Mouse (Mus musculus): ENCODE results near the gene Alkbh1. TPM values are rescaled to one million over a fixed set of nuclear protein-coding genes. Genes with fewer than 3 reads are reported as not detected.
"Not testable (repeated sequence)": the region's sequence is repeated elsewhere in the genome, so short reads cannot be mapped to it uniquely, and the experiment has no call there.

The Alkbh1 gene
- polyA plus RNA-seq (2015; fragmentation: Nextera tagmentation; extraction: Ambion mirVana) = 39.0 and 47.3 TPM in 2 replicates

- Histone ChIP-seq H3K9me3 (no peaks in the 10 kb centered on the region), H3K36me3 (replicated peaks) (peaks cover 27% of the 10 kb centered on the region), H3K27me3 (replicated peaks) (no peaks in the 10 kb centered on the region), H3K4me3 (peak within 1 kb of the TSS; percentile 100), H3K9ac (peak within 1 kb of the TSS; percentile 97), H3K4me1 (peaks cover 23% of the 10 kb centered on the region), H3K27ac (peak within 1 kb of the TSS; percentile 90), H3K4me2 (peak within 1 kb of the TSS; percentile 63)
- peak; percentile 98 for ATAC-seq (replicated peaks)
- WGBS = 0% methylated on average over 28 of the region's 28 CpGs
These were observed at the start of gene Alkbh1, which contains the start of gene Slirp for GRCm38 (mm10) chr12:87443700-87444122. Alkbh1 (minus strand) TSS chr12:87444017. Slirp (plus strand) TSS chr12:87443896.

- H3K27ac ChIP-seq; H3K9ac ChIP-seq; H3K4me1 ChIP-seq; H3K27me3 ChIP-seq (replicated peaks); H3K9me3 ChIP-seq; H3K4me3 ChIP-seq; H3K36me3 ChIP-seq (replicated peaks); H3K4me2 ChIP-seq; ATAC-seq (replicated peaks): not testable (repeated sequence)
- WGBS = 64% methylated on average over 2 of the region's 2 CpGs
These were observed 44.9 kb upstream of the Alkbh1 start for GRCm38 (mm10) chr12:87488683-87489082.

- H3K4me1 ChIP-seq; H3K4me2 ChIP-seq; H3K27ac ChIP-seq; H3K9ac ChIP-seq; H3K36me3 ChIP-seq (replicated peaks); H3K27me3 ChIP-seq (replicated peaks); ATAC-seq (replicated peaks); H3K4me3 ChIP-seq; H3K9me3 ChIP-seq: not testable (repeated sequence)
- 92% methylated on average over 5 of the region's 5 CpGs for whole genome bisulfite sequencing
These were observed 38.7 kb upstream of the Alkbh1 start for GRCm38 (mm10) chr12:87482482-87482881.

- H3K9me3 ChIP-seq = no peaks in the 10 kb centered on the region
- H3K27me3 ChIP-seq (replicated peaks) = no peaks in the 10 kb centered on the region
- H3K36me3 ChIP-seq (replicated peaks) = no peaks in the 10 kb centered on the region
- 86% methylated on average over 3 of the region's 3 CpGs for WGBS
- ATAC-seq (replicated peaks) = no peak
- H3K4me3 ChIP-seq = no peak overlapping the region
- no peak overlapping the region for H3K9ac ChIP-seq
- H3K27ac ChIP-seq = no peak overlapping the region
- no peak overlapping the region for H3K4me2 ChIP-seq
- H3K4me1 ChIP-seq = peaks cover 13% of the 10 kb centered on the region
These were observed 30.9 kb upstream of the Alkbh1 start for GRCm38 (mm10) chr12:87474756-87475155.

DNA sequence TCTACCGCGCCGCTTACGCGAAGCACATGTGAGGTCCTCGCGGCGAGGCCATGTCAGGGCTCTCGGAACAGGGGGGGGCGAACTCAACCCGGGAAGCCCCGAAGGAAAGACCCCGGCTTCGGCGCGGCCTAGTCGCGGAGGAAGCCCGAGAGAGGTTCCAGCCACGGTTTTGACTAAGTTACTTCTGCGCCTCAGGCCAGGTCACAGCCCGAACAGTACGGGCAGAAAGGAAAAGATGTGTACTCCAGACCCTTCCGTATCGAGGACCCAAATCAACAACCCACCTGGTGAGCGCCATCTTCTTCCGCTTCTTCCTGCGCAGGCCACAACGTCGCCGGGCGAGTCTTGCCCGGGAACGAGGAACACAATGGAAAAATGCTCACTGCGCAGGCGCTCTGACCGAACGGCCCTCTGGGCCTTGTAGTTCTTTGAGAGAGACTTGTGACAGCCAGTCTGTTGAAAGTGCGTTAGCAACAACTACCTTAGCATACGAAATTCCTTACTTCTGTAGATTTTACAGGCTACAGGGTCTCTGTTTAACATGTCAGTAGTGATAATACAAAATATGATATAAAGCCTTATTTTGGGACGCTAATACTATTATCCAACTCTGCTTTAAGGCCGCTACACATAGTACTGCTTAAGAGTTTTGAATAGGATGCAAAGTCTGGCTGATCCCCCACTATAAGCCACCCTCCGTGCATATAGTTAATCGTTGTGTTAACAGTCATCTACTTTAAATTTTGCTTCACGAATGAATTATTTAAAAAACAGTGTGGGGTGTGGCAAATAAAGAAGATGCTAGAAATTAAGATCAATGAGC lies 28.4 kb upstream of the Alkbh1 start, which contains the start of gene Snw1:
TSS of gene Snw1 (minus strand) at position 311 of the 823 bp plus-strand sequence.
- Histone ChIP-seq H3K4me2 (peak within 1 kb of the TSS; percentile 65), H3K9me3 (no peaks in the 10 kb centered on the region), H3K27ac (peak within 1 kb of the TSS; percentile 91), H3K36me3 (replicated peaks) (peaks cover 5% of the 10 kb centered on the region; the same call in 1 of the 2 replicates), H3K9ac (peak within 1 kb of the TSS; percentile 81), H3K27me3 (replicated peaks) (no peaks in the 10 kb centered on the region), H3K4me3 (peak within 1 kb of the TSS; percentile 74), H3K4me1 (peaks cover 13% of the 10 kb centered on the region)
- ATAC-seq (replicated peaks) = peak; percentile 97
- 3% methylated on average over 45 of the region's 45 CpGs for WGBS

DNA sequence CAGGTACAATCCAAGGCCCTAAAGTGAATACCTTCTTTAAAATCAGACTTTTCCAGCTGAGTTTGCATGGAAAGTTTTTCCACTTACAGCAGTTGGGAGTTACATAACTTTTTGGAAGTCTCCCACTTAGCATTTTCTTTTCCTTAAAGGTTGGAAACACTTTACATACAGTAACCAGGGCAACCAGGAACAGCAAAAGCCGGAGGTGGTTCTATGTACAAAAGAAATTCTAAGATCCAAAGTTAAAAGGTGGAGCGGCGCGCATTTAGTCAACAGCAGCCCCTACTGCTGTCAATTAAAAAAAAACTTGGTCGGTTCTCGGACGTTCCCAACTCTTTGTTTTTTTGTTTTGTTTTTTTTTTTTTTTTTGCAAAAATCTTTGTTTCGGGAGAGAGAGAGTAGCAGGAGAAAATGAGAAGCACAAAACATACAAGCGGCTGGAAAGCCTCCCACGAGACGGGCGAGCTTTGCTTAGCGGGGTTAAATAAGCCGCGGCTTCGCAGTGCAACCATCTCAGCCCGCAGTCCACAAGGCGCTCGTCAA lies 27.7 kb upstream of the Alkbh1 start:
- peak overlapping the region; percentile 81 for H3K9ac ChIP-seq
- H3K9me3 ChIP-seq = no peaks in the 10 kb centered on the region
- peak overlapping the region; percentile 91 for H3K27ac ChIP-seq
- no peak for ATAC-seq (replicated peaks)
- under 1% methylated on average over 19 of the region's 19 CpGs for WGBS
- peak overlapping the region; percentile 65 for H3K4me2 ChIP-seq
- peak overlapping the region; percentile 74 for H3K4me3 ChIP-seq
- H3K27me3 ChIP-seq (replicated peaks) = no peaks in the 10 kb centered on the region
- peaks cover 13% of the 10 kb centered on the region for H3K4me1 ChIP-seq
- H3K36me3 ChIP-seq (replicated peaks) = peaks cover 10% of the 10 kb centered on the region; the same call in 1 of the 2 replicates

DNA sequence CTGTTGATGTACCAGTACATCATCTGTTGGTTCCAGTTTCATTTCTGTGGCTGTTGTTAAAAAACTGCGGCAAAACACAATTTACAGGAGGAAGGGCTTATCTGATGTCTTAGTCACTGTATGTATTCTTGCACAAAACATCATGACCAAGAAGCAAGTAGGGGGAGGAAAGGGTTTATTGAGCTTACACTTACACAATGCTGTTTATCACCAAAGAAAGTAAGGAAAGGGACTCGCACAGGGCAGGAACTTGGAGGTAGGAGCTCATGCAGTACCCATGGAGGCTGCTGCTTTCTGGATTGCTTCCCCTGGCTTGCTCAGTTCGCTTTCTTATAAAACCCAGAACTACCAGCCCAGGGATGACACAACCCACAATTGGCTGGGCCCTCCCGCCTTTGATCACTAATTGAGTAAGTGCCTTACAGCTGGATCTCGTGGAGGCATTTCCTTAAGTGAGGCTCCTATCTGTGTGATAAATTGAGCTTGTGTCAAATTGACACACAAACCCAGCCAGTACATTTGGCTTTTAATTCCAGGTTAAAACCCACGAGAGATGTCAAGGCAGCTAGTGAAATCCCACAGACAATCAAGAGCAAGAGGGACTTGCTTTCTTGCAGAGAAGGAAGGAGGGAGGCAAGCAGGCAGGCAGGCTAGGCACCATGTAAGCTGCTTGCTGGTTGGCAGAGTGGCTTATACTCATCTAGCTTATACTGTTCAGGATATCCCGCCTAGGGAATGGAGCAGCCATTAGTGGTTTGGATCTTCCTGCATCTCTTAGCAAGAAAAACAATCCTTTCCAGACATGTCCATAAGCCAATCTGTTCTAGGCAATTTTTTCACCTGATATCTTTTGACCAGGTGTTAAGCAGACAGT lies 26.7 kb upstream of the Alkbh1 start:
- Histone ChIP-seq H3K36me3 (replicated peaks) (peaks cover 10% of the 10 kb centered on the region; the same call in 1 of the 2 replicates), H3K9ac (no peak overlapping the region; the same call in 1 of the 2 replicates), H3K27me3 (replicated peaks) (no peaks in the 10 kb centered on the region), H3K27ac (no peak overlapping the region), H3K9me3 (no peaks in the 10 kb centered on the region), H3K4me3 (peak overlapping the region; percentile 74; the same call in 1 of the 2 replicates), H3K4me1 (peaks cover 16% of the 10 kb centered on the region), H3K4me2 (peak overlapping the region; percentile 65)
- ATAC-seq (replicated peaks) = no peak
- 81% methylated on average over 7 of the region's 7 CpGs for WGBS

DNA sequence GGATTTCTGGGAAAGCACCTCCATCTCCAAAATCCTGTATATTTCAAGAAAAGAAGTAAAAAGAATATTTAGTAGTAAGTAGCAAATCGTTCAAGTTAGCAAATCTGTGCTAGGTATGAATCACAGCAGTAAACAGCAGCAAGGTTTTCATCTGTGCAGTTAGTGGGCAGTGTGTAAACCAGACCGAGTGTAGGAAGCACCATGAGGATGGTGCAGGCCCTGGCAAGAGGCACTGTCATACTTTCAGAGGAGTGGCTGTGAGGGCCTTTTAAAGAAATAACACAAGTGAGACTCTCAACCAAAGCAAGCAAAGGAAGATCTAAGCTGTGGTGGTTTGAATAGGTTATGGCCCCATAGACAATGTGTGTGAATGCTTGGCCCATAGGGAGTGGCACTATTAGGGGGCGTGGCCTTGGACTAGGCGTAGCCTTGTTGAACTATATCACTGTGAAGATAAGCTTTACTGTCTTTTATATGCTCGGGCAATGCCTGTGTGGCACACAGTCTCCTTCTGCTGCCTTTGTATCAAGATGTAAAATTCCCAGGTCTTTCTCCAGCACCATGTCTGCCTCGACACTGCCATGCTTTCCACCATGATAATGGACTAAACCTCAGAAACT lies 21.0 kb upstream of the Alkbh1 start:
- H3K9me3 ChIP-seq = no peaks in the 10 kb centered on the region
- no peak overlapping the region for H3K9ac ChIP-seq
- ATAC-seq (replicated peaks) = no peak
- H3K27me3 ChIP-seq (replicated peaks) = no peaks in the 10 kb centered on the region
- WGBS = 96% methylated on average over 6 of the region's 6 CpGs
- H3K4me2 ChIP-seq = no peak overlapping the region
- no peak overlapping the region for H3K4me3 ChIP-seq
- no peak overlapping the region for H3K27ac ChIP-seq
- H3K36me3 ChIP-seq (replicated peaks) = peaks cover 51% of the 10 kb centered on the region
- H3K4me1 ChIP-seq = peaks cover 3% of the 10 kb centered on the region; the same call in 1 of the 2 replicates

- Histone ChIP-seq H3K27ac (no peak overlapping the region), H3K36me3 (replicated peaks) (peaks cover 68% of the 10 kb centered on the region), H3K9ac (no peak overlapping the region), H3K4me3 (no peak overlapping the region), H3K27me3 (replicated peaks) (no peaks in the 10 kb centered on the region), H3K4me2 (no peak overlapping the region), H3K4me1 (peaks cover 7% of the 10 kb centered on the region), H3K9me3 (no peaks in the 10 kb centered on the region)
- no peak for ATAC-seq (replicated peaks)
- 89% methylated on average over 9 of the region's 9 CpGs for WGBS
These were observed 5.6 kb upstream of the Alkbh1 start for GRCm38 (mm10) chr12:87449456-87449855.

GRCm38 (mm10) chr12:87444211-87444610 lies 394 bp upstream of the Alkbh1 start:
- Histone ChIP-seq H3K27ac (no peak overlapping the region), H3K36me3 (replicated peaks) (peaks cover 29% of the 10 kb centered on the region)
- WGBS = 4% methylated on average over 16 of the region's 16 CpGs

DNA sequence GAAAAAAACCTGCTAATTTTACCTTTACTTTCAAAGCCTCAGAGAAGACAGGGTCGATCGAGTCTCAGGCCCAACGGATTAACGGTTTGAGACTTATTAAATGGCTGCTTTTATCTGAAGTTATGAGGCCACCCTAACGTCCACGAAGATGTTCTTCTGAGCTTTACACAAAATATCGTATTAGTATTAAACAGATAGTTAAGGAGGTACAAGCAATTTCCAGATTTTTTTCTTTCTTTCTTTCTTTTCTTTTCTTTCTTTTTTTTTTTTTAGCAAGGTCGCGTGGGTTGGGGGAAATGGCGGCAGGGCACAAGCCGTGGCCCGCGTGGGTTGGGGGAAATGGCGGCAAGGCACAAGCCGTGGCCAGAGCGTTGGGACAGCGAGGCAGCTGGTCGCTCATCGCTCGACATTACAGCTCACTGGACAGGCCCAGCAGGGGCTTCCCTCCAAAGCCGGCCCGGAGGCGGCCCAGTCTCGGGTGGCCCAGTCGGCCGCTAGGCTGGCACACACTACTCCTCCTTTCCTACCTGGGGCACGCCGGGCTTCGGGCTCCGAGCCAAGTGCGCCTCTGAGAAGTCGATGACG lies 610 bp downstream of the Alkbh1 start:
- under 1% methylated on average over 33 of the region's 33 CpGs for WGBS
- peak; percentile 90 for ATAC-seq (replicated peaks)
- Histone ChIP-seq H3K4me2 (peak overlapping the region; percentile 63), H3K9ac (peak overlapping the region; percentile 97), H3K4me3 (peak overlapping the region; percentile 100), H3K27ac (peak overlapping the region; percentile 90), H3K36me3 (replicated peaks) (peaks cover 27% of the 10 kb centered on the region), H3K9me3 (no peaks in the 10 kb centered on the region), H3K4me1 (peaks cover 23% of the 10 kb centered on the region), H3K27me3 (replicated peaks) (no peaks in the 10 kb centered on the region)

More at GRCm38 (mm10) chr12:87444211-87444610, 394 bp upstream of the Alkbh1 start:
- H3K4me2 ChIP-seq = peak overlapping the region; percentile 63
- H3K4me3 ChIP-seq = peak overlapping the region; percentile 100
- H3K27me3 ChIP-seq (replicated peaks) = no peaks in the 10 kb centered on the region
- peak overlapping the region; percentile 97 for H3K9ac ChIP-seq
- peaks cover 23% of the 10 kb centered on the region for H3K4me1 ChIP-seq
- ATAC-seq (replicated peaks) = no peak
- no peaks in the 10 kb centered on the region for H3K9me3 ChIP-seq
